Mouse (Mus musculus) thymus, adult 2 months (tissue): ENCODE data around the gene Tnk1. TPM values are rescaled to one million over a fixed set of nuclear protein-coding genes. Genes with fewer than 3 reads are reported as not detected.

Experiments
- DNase-seq: peaks from one replicate; pipeline ENCODE4 v3.0.0; 2021
- H3K27ac ChIP-seq: fragments of 200-500 bp; 2 replicates; pipeline ENCODE4 v1.5.1; 2012; ENCODE audit warnings: low read length, control low read depth; ENCODE audit not compliant: control insufficient read depth, insufficient read depth
- H3K27me3 ChIP-seq: fragments of 200-500 bp; 2 replicates; pipeline ENCODE4 v1.6.1; 2012; ENCODE audit warnings: mild to moderate bottlenecking, low read length, moderate library complexity, mixed read lengths; ENCODE audit not compliant: control insufficient read depth, insufficient read depth
- H3K36me3 ChIP-seq: fragments of 200-500 bp; 2 replicates; pipeline ENCODE4 v1.6.1; 2012; ENCODE audit warnings: mild to moderate bottlenecking, low read length, moderate library complexity; ENCODE audit not compliant: control insufficient read depth, insufficient read depth
- H3K4me1 ChIP-seq: fragments of 200-500 bp; replicated peaks from 2 replicates; pipeline ENCODE4 v1.6.1; 2012; ENCODE audit warnings: low read length; ENCODE audit not compliant: control insufficient read depth, insufficient read depth
- H3K4me3 ChIP-seq: fragments of 200-500 bp; 2 replicates; pipeline ENCODE4 v1.5.1; 2012; ENCODE audit warnings: mild to moderate bottlenecking, low read length, control low read depth, moderate library complexity; ENCODE audit not compliant: control insufficient read depth, insufficient read depth
- CTCF ChIP-seq: fragments of 200-500 bp; IDR thresholded peaks from 2 replicates; pipeline ENCODE4 v1.5.1; 2012; ENCODE audit warnings: mild to moderate bottlenecking, control low read depth, low read length, moderate library complexity, borderline replicate concordance; ENCODE audit not compliant: control insufficient read depth, poor library complexity, insufficient read depth; ENCODE audit errors: extremely low read depth
- POLR2A ChIP-seq: fragments of 200-500 bp; IDR thresholded peaks from 2 replicates; pipeline ENCODE4 v1.6.1; 2012; ENCODE audit warnings: mild to moderate bottlenecking, low read length, control low read depth, moderate library complexity; ENCODE audit not compliant: control insufficient read depth, poor library complexity, insufficient read depth; ENCODE audit errors: extremely low read depth
- WGBS: fragments of 180-500 bp; shearing (Covaris S2); methylation state at CpG from one replicate; pipeline ENCODE4 v1.1.7; 2018; 5-methylcytosine and 5-hydroxymethylcytosine counted together
- polyA plus RNA-seq: library from polyadenylated mRNA; depleted of rRNA; stranded (reverse); fragments of >200 nt; gene quantifications from 2 replicates; pipeline ENCODE4 v1.2.3, GENCODE M21; 2012

The Tnk1 gene
- polyA plus RNA-seq, 1 experiment: 3.1 TPM

GRCm38 (mm10) chr11:69846738-69847688 lies 11.5 kb downstream of the Tnk1 start:
- peaks cover 42% of the 10 kb centered on the region for H3K4me1 ChIP-seq
- no peaks in the 10 kb centered on the region for H3K27me3 ChIP-seq
- 10% methylated on average over 37 of the region's 37 CpGs for WGBS
- TF ChIP-seq POLR2A: 0 out of 2 replicates have a peak, but pooled peaks have one; percentile 7
- no peak for TF ChIP-seq CTCF
- peak overlapping the region; percentile 72 for H3K27ac ChIP-seq
- peak overlapping the region; percentile 96 for H3K4me3 ChIP-seq
- DNase-seq: no peak
- no peaks in the 10 kb centered on the region for H3K36me3 ChIP-seq

- peak; percentile 95 for DNase-seq
- peak within 1 kb of the TSS; percentile 72 for H3K27ac ChIP-seq
- H3K36me3 ChIP-seq: no peaks in the 10 kb centered on the region
- peak within 1 kb of the TSS; percentile 96 for H3K4me3 ChIP-seq
- no peaks in the 10 kb centered on the region for H3K27me3 ChIP-seq
- peak; percentile 63; the same call in 1 of the 2 replicates for TF ChIP-seq POLR2A
- TF ChIP-seq CTCF: peak; percentile 28; the same call in 1 of the 2 replicates
- peaks cover 39% of the 10 kb centered on the region for H3K4me1 ChIP-seq
- WGBS: under 1% methylated on average over 36 of the region's 38 CpGs
Observed at GRCm38 (mm10) chr11:69846198-69846680, 12.3 kb downstream of the Tnk1 start, which contains the start of gene Plscr3. TSS of gene Plscr3 (plus strand) at chr11:69846376.

GRCm38 (mm10) chr11:69838714-69839104 lies 19.8 kb downstream of the Tnk1 start:
- no peak overlapping the region for H3K27ac ChIP-seq
- peaks cover 24% of the 10 kb centered on the region for H3K4me1 ChIP-seq
- TF ChIP-seq POLR2A: no peak
- TF ChIP-seq CTCF: no peak
- 1% methylated on average over 7 of the region's 7 CpGs for WGBS
- no peaks in the 10 kb centered on the region for H3K36me3 ChIP-seq
- H3K4me3 ChIP-seq: peak overlapping the region; percentile 53
- DNase-seq: no peak
- H3K27me3 ChIP-seq: no peaks in the 10 kb centered on the region

- TF ChIP-seq POLR2A: 0 out of 2 replicates have a peak, but pooled peaks have one; percentile 21
- 0 out of 2 replicates have a peak, but pooled peaks have one; percentile 18 for TF ChIP-seq CTCF
- under 1% methylated on average over 34 of the region's 34 CpGs for WGBS
- DNase-seq: peak; percentile 84
- Histone ChIP-seq H3K36me3 (no peaks in the 10 kb centered on the region), H3K4me3 (peak within 1 kb of the TSS; percentile 53), H3K27ac (no peak within 1 kb of the TSS), H3K4me1 (peaks cover 28% of the 10 kb centered on the region), H3K27me3 (no peaks in the 10 kb centered on the region)
Observed at GRCm38 (mm10) chr11:69837952-69838713, 20.4 kb downstream of the Tnk1 start, which contains the start of gene Tmem256. TSS of gene Tmem256 (plus strand) at chr11:69838514.

GRCm38 (mm10) chr11:69837604-69837951 lies 21.0 kb downstream of the Tnk1 start, which contains the start of gene Nlgn2:
TSS of gene Nlgn2 (minus strand) at chr11:69837784.
- Histone ChIP-seq H3K4me3 (peak within 1 kb of the TSS; percentile 53), H3K4me1 (peaks cover 28% of the 10 kb centered on the region)
- WGBS: under 1% methylated on average over 32 of the region's 32 CpGs

GRCm38 (mm10) chr11:69836703-69837576 lies 21.6 kb downstream of the Tnk1 start:
- H3K27me3 ChIP-seq: no peaks in the 10 kb centered on the region
- peak overlapping the region; percentile 53 for H3K4me3 ChIP-seq

More at GRCm38 (mm10) chr11:69837604-69837951, 21.0 kb downstream of the Tnk1 start, which contains the start of gene Nlgn2:
- TF ChIP-seq POLR2A (no peak), CTCF (no peak)
- DNase-seq: no peak
- Histone ChIP-seq H3K27me3 (no peaks in the 10 kb centered on the region), H3K36me3 (no peaks in the 10 kb centered on the region), H3K27ac (no peak within 1 kb of the TSS)

More at GRCm38 (mm10) chr11:69836703-69837576, 21.6 kb downstream of the Tnk1 start:
- H3K4me1 ChIP-seq: peaks cover 28% of the 10 kb centered on the region
- 10% methylated on average over 51 of the region's 52 CpGs for whole genome bisulfite sequencing
- TF ChIP-seq CTCF (no peak), POLR2A (no peak)
- H3K27ac ChIP-seq: no peak overlapping the region
- peak; percentile 28 for DNase-seq
- H3K36me3 ChIP-seq: no peaks in the 10 kb centered on the region
